Mouse (Mus musculus) C2C12 (cell line): ENCODE data around the gene Smtnl1. TPM values are rescaled to one million over a fixed set of nuclear protein-coding genes. Genes with fewer than 3 reads are reported as not detected.

Source experiments
- H3K27me3 ChIP-seq: one replicate; pipeline ENCODE4 v1.6.1; 2011; ENCODE audit not compliant: control insufficient read depth, insufficient read depth, insufficient read length
- H3K36me3 ChIP-seq: one replicate; pipeline ENCODE4 v1.6.1; 2011; ENCODE audit not compliant: control insufficient read depth, insufficient read depth
- H3K4me3 ChIP-seq: one replicate; pipeline ENCODE4 v1.5.1; 2011; ENCODE audit warnings: mild to moderate bottlenecking, control low read depth; ENCODE audit not compliant: poor library complexity, insufficient read depth, severe bottlenecking
- H3K79me2 ChIP-seq: one replicate; pipeline ENCODE4 v1.6.1; 2011; ENCODE audit not compliant: control insufficient read depth, insufficient read depth
- H3K79me3 ChIP-seq: one replicate; pipeline ENCODE4 v1.6.1; 2011; ENCODE audit warnings: low read depth, control low read depth
- H3ac ChIP-seq: one replicate; pipeline ENCODE3; 2011; ENCODE audit warnings: low read depth; ENCODE audit not compliant: control insufficient read depth, insufficient read length
- CEBPB ChIP-seq: IDR thresholded peaks from one replicate; pipeline ENCODE4 v1.6.1; 2011; ENCODE audit warnings: low read depth, mild to moderate bottlenecking, control low read depth, moderate library complexity
- CTCF ChIP-seq: IDR thresholded peaks from one replicate; pipeline ENCODE4 v1.5.1; 2011; ENCODE audit not compliant: control insufficient read depth, insufficient read depth, insufficient read length
- FOSL1 ChIP-seq: IDR thresholded peaks from one replicate; pipeline ENCODE4 v1.8.0; 2011; ENCODE audit warnings: mild to moderate bottlenecking, low read length; ENCODE audit not compliant: poor library complexity, insufficient read depth, severe bottlenecking
- MAX ChIP-seq: IDR thresholded peaks from one replicate; pipeline ENCODE4 v1.6.1; 2011; ENCODE audit warnings: mild to moderate bottlenecking, control low read depth
- MYOD1 ChIP-seq: IDR thresholded peaks from one replicate; pipeline ENCODE4 v1.6.1; 2011; ENCODE audit warnings: low read depth; ENCODE audit not compliant: control insufficient read depth, insufficient read length
- MYOG ChIP-seq: IDR thresholded peaks from one replicate; pipeline ENCODE4 v1.6.1; 2011; ENCODE audit not compliant: control insufficient read depth, insufficient read length; ENCODE audit errors: extremely low read depth
- USF1 ChIP-seq: IDR thresholded peaks from one replicate; pipeline ENCODE4 v1.6.1; 2011; ENCODE audit warnings: low read depth, mild to moderate bottlenecking, control low read depth, moderate library complexity
- polyA plus RNA-seq: library from polyadenylated mRNA; unstranded; fragments of >200 nt; fragmentation: generic; extraction: Trizol; gene quantifications from one replicate; pipeline ENCODE4 v1.2.1, GENCODE M21; 2012; ENCODE audit warnings: missing spikeins

Gene Smtnl1
- polyA plus RNA-seq, 1 experiment = 0.06 TPM

GRCm38 (mm10) chr2:84762818-84763217 is 59.6 kb downstream of the Smtnl1 start:
- no peak for TF ChIP-seq USF1
- TF ChIP-seq CEBPB = no peak
- TF ChIP-seq MAX = no peak
- no peak for TF ChIP-seq CTCF
- no peak for TF ChIP-seq MYOG
- TF ChIP-seq FOSL1 = no peak
- no peak for TF ChIP-seq MYOD1

DNA sequence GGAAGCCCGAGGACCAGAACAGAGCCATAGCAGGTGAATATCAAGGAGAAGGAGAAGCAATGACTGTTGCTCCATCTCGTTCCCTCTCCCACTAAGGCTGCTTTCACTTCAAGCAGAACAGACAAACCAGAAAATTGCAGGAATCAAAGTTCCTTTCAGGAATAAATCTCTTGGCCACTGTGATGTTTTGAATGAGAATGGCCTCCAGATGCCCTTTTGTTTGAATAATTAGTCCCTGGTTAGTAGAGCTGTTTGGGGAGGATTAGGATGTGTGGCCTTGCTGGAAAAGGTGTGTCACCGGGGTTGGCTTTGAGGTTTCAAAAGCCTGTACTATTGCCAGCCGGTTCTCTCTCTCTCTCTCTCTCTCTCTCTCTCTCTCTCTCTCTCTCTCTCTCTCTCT is 60.2 kb downstream of the Smtnl1 start:
- H3K79me3 ChIP-seq = no peaks in the 10 kb centered on the region
- H3K4me3 ChIP-seq = no peak overlapping the region
- H3K36me3 ChIP-seq = no peaks in the 10 kb centered on the region
- H3ac ChIP-seq = no peak overlapping the region
- H3K79me2 ChIP-seq = no peaks in the 10 kb centered on the region
- H3K27me3 ChIP-seq = no peaks in the 10 kb centered on the region
- no peak for TF ChIP-seq CEBPB
- no peak for TF ChIP-seq MYOG
- TF ChIP-seq CTCF = no peak
- no peak for TF ChIP-seq MYOD1
- TF ChIP-seq FOSL1 = no peak
- TF ChIP-seq MAX = no peak

More at GRCm38 (mm10) chr2:84762818-84763217, 59.6 kb downstream of the Smtnl1 start:
- Histone ChIP-seq H3K27me3 (no peaks in the 10 kb centered on the region), H3K36me3 (no peaks in the 10 kb centered on the region), H3ac (no peak overlapping the region), H3K79me2 (no peaks in the 10 kb centered on the region), H3K4me3 (no peak overlapping the region), H3K79me3 (no peaks in the 10 kb centered on the region)

- H3K79me2 ChIP-seq = no peaks in the 10 kb centered on the region
- no peaks in the 10 kb centered on the region for H3K79me3 ChIP-seq
- H3K36me3 ChIP-seq = no peaks in the 10 kb centered on the region
- no peak for TF ChIP-seq CEBPB
- no peak for TF ChIP-seq MYOD1
- TF ChIP-seq MYOG = no peak
- no peak for TF ChIP-seq MAX
- TF ChIP-seq USF1 = no peak
- TF ChIP-seq FOSL1 = no peak
- no peak for TF ChIP-seq CTCF
- H3K4me3 ChIP-seq = no peak overlapping the region
- no peaks in the 10 kb centered on the region for H3K27me3 ChIP-seq
- H3ac ChIP-seq = no peak overlapping the region
Measured at GRCm38 (mm10) chr2:84761840-84762239, 60.6 kb downstream of the Smtnl1 start.

DNA sequence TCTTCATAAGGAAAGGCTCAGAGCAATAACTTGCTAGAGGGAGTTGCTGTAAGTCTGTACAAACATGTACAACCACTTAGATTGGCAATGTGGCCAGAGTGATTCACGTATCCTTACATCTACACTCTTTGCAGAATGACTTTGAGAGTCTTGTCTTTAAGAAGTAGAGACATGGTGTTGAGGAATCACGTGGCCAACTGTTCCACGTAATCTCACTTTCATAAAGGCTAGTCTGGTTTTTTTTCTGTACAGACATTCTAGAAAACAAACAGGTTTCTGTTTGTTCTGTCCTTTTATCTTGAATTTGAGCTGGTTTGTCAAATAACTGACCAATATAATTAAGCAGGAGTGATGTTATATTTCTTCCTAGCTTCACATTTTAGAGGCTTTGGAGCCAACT is 61.1 kb downstream of the Smtnl1 start:
- no peaks in the 10 kb centered on the region for H3K27me3 ChIP-seq
- no peak overlapping the region for H3ac ChIP-seq
- TF ChIP-seq MYOG (no peak), MAX (no peak), CEBPB (no peak), FOSL1 (no peak), USF1 (peak; percentile 44)
- H3K36me3 ChIP-seq = no peaks in the 10 kb centered on the region
- H3K79me2 ChIP-seq = no peaks in the 10 kb centered on the region
- H3K4me3 ChIP-seq = no peak overlapping the region
- H3K79me3 ChIP-seq = no peaks in the 10 kb centered on the region

Other genes with a start within 250 kb of the Smtnl1 start
- gene Ctnnd1, start 171.9 kb downstream of the Smtnl1 start, polyA plus RNA-seq = 79.9 TPM
- 0.08 TPM for gene Btbd18, start 163.6 kb downstream of the Smtnl1 start, polyA plus RNA-seq
- 355 TPM for gene Selenoh, start 151.9 kb downstream of the Smtnl1 start, polyA plus RNA-seq
- not detected for gene Gm28635, start 144.6 kb downstream of the Smtnl1 start, polyA plus RNA-seq
- gene Med19, start 144.2 kb downstream of the Smtnl1 start, polyA plus RNA-seq = 20.4 TPM
- 90.0 TPM for gene Tmx2, start 143.5 kb downstream of the Smtnl1 start, polyA plus RNA-seq
- 35.4 TPM for gene Zdhhc5, start 107.5 kb downstream of the Smtnl1 start, polyA plus RNA-seq
- 13.9 TPM for gene Clp1, start 95.3 kb downstream of the Smtnl1 start, polyA plus RNA-seq
- gene Ypel4, start 88.6 kb downstream of the Smtnl1 start, polyA plus RNA-seq = 0.35 TPM
- gene Gm19426, start 79.0 kb downstream of the Smtnl1 start, polyA plus RNA-seq = 4.4 TPM
- 0.15 TPM for gene Serping1, start 47.2 kb downstream of the Smtnl1 start, polyA plus RNA-seq
- 16.2 TPM for gene Ube2l6, start 23.8 kb downstream of the Smtnl1 start, polyA plus RNA-seq
- 108 TPM for gene Timm10, start 4.3 kb upstream of the Smtnl1 start, polyA plus RNA-seq
- gene Slc43a1, start 16.2 kb upstream of the Smtnl1 start, polyA plus RNA-seq = 6.6 TPM
- gene Rtn4rl2, start 64.1 kb upstream of the Smtnl1 start, polyA plus RNA-seq = 0.18 TPM
- 10.5 TPM for gene Slc43a3, start 113.9 kb upstream of the Smtnl1 start, polyA plus RNA-seq
- not detected for gene Prg2, start 157.8 kb upstream of the Smtnl1 start, polyA plus RNA-seq
- gene Prg3, start 165.6 kb upstream of the Smtnl1 start, polyA plus RNA-seq = not detected
- gene Ssrp1, start 214.6 kb upstream of the Smtnl1 start, polyA plus RNA-seq = 195 TPM
- 0.30 TPM for gene P2rx3, start 214.8 kb upstream of the Smtnl1 start, polyA plus RNA-seq
- gene Tnks1bp1, start 225.4 kb upstream of the Smtnl1 start, polyA plus RNA-seq = 58.6 TPM